In genomic region chr17:30977290-30977689, GRCm38 (mm10) we compare ENCODE assay signal across 12 mouse cellular contexts. TPM values are rescaled to one million over a fixed set of nuclear protein-coding genes. Genes with fewer than 3 reads are reported as not detected.
DNase-seq lines count a peak whose midpoint lies in the region.
"Had no signal": no experiment of that assay in that cellular context is flagged by ENCODE, and none has a peak within 500 bp of the region (broad histone marks: within the 10 kb centered on the region; RNA-seq: fewer than 3 reads in every experiment).

No protein-coding gene starts in this region.

- intact Hi-C loops in heart, postnatal 10 days (cut with DNase I): no loop called here

- DNase-seq in cerebellum, postnatal 14 days: peak; percentile 51 to 67
- DNase-seq in cerebellum, adult 11-12 months: no peak
- peak; percentile 9 for DNase-seq in heart, adult 8-10 months (ENCODE audit: low spot score)
- no peak for DNase-seq in heart, postnatal 10 days
- peak; percentile 17 for DNase-seq in lung, postnatal 10 days
- DNase-seq in lung, postnatal 4 days: no peak
- DNase-seq in layer of hippocampus, adult 9-11 months: peak; percentile 33
- no peak for DNase-seq in ovary, postnatal 14 days (ENCODE audit: low spot score)
- DNase-seq: adrenal gland, adult 8-10 months; kidney, postnatal 10 days; liver, embryonic 13.5 days had no signal

RNA-seq across cellular contexts. Expression of gene Umodl1, which starts 22.9 kb away (rescaled TPM):
- not detected for total RNA-seq in heart, adult 8-10 months (2022)
- total RNA-seq in heart, postnatal 10 days (2021): not detected
- total RNA-seq: megakaryocyte, adult 5-6 weeks had no signal

Comparison
In these comparisons a context has a peak if more than half of its experiments do, and no peak if none do; other contexts are left out.
1. DNase-seq: peak in cerebellum, postnatal 14 days (2 of 2), heart, adult 8-10 months (single experiment), lung, postnatal 10 days (single experiment) and layer of hippocampus, adult 9-11 months (single experiment); none in cerebellum, adult 11-12 months (single experiment), heart, postnatal 10 days (0 of 2), lung, postnatal 4 days (0 of 2) and ovary, postnatal 14 days (single experiment).